In genomic region chr11:79092802-79093201, GRCm38 (mm10) we compare ENCODE assay signal across 11 mouse cellular contexts. TPM values are rescaled to one million over a fixed set of nuclear protein-coding genes. Genes with fewer than 3 reads are reported as not detected.
DNase-seq lines count a peak whose midpoint lies in the region; ATAC-seq and TF ChIP-seq lines count a peak whose summit lies in the region.
"Had no signal": no experiment of that assay in that cellular context is flagged by ENCODE, and none has a peak within 500 bp of the region (broad histone marks: within the 10 kb centered on the region; RNA-seq: fewer than 3 reads in every experiment).

No protein-coding gene starts in this region.

- no peak for TF ChIP-seq POLR2A in ES-Bruce4 (IDR thresholded peaks at IDR 0.05; ENCODE audit: insufficient read depth, low read length)

- no peak overlapping the region for H3K4me2 ChIP-seq in hindbrain, embryonic 14.5 days (replicated peaks)
- H3K4me2 ChIP-seq in hindbrain, embryonic 12.5 days (replicated peaks): no peak overlapping the region

- no peak for TF ChIP-seq CTCF in ES-Bruce4 (IDR thresholded peaks at IDR 0.05; ENCODE audit: low read depth, low read length)

- no peak for DNase-seq in hindbrain, embryonic 14.5 days (ENCODE audit: low spot score)
- peak; percentile 63 for DNase-seq in CD4-positive helper T cell, adult 2 months (ENCODE audit: low read depth, low spot score)
- peak; percentile 63 to 74 for DNase-seq in natural killer cell, adult 2 months (ENCODE audit: low spot score in 2 of 2)
- no peak for DNase-seq in frontal cortex, postnatal 14 days (ENCODE audit: low spot score in 2 of 2)
- no peak for DNase-seq in retina, postnatal 1 day
- DNase-seq in cerebellum, adult 9-10 months: no peak
- DNase-seq: adrenal gland, postnatal 14 days; cerebellum, adult 11-12 months; lung, adult 18-20 months had no signal

- no peak overlapping the region for H3K9ac ChIP-seq in hindbrain, embryonic 14.5 days
- no peak overlapping the region for H3K9ac ChIP-seq in hindbrain, embryonic 12.5 days
- H3K9ac ChIP-seq in ES-Bruce4 (ENCODE audit: low read depth, poor library complexity, severe bottlenecking): no peak overlapping the region

- no peaks in the 10 kb centered on the region for H3K36me3 ChIP-seq in hindbrain, embryonic 14.5 days (replicated peaks; ENCODE audit: control insufficient read depth, insufficient read depth)
- H3K36me3 ChIP-seq in hindbrain, embryonic 12.5 days: no peaks in the 10 kb centered on the region
- no peaks in the 10 kb centered on the region for H3K36me3 ChIP-seq in ES-Bruce4 (ENCODE audit: control insufficient read depth, insufficient read depth, low read length, poor library complexity, severe bottlenecking)

- no peaks in the 10 kb centered on the region for H3K27me3 ChIP-seq in hindbrain, embryonic 14.5 days (ENCODE audit: control insufficient read depth, insufficient read depth, low read length)
- H3K27me3 ChIP-seq in hindbrain, embryonic 12.5 days: no peaks in the 10 kb centered on the region
- H3K27me3 ChIP-seq in ES-Bruce4 (ENCODE audit: control insufficient read depth, insufficient read depth, low read length, poor library complexity, severe bottlenecking): no peaks in the 10 kb centered on the region

- TF ChIP-seq EP300 in ES-Bruce4 (IDR thresholded peaks at IDR 0.05; ENCODE audit: insufficient read depth, low read depth, low read length): no peak

- no peaks in the 10 kb centered on the region for H3K9me3 ChIP-seq in hindbrain, embryonic 14.5 days (ENCODE audit: control insufficient read depth, low read length)
- H3K9me3 ChIP-seq in hindbrain, embryonic 12.5 days (replicated peaks): no peaks in the 10 kb centered on the region
- H3K9me3 ChIP-seq in ES-Bruce4 (replicated peaks; ENCODE audit: control insufficient read depth, insufficient read depth, low read length, poor library complexity, severe bottlenecking): no peaks in the 10 kb centered on the region

- peaks cover 25% of the 10 kb centered on the region; the same call in 1 of the 2 replicates for H3K4me1 ChIP-seq in hindbrain, embryonic 14.5 days (replicated peaks; ENCODE audit: control insufficient read depth, insufficient read depth, low read length)
- H3K4me1 ChIP-seq in hindbrain, embryonic 12.5 days: peaks cover 44% of the 10 kb centered on the region
- H3K4me1 ChIP-seq in ES-Bruce4 (ENCODE audit: control insufficient read depth, insufficient read depth, low read length): peaks cover 30% of the 10 kb centered on the region

- 71% methylated on average over 7 of the region's 7 CpGs for WGBS in hindbrain, embryonic 14.5 days
- 67% methylated on average over 7 of the region's 7 CpGs for WGBS in hindbrain, embryonic 12.5 days

- no peak for ATAC-seq in hindbrain, embryonic 14.5 days (ENCODE audit: low FRiP score)
- no peak for ATAC-seq in hindbrain, embryonic 12.5 days (ENCODE audit: low FRiP score)

- H3K4me3 ChIP-seq in hindbrain, embryonic 14.5 days (replicated peaks; ENCODE audit: low read length): no peak overlapping the region
- no peak overlapping the region for H3K4me3 ChIP-seq in hindbrain, embryonic 12.5 days
- H3K4me3 ChIP-seq in ES-Bruce4 (ENCODE audit: low read depth, low read length): no peak overlapping the region

- H3K27ac ChIP-seq in hindbrain, embryonic 14.5 days: peak overlapping the region; percentile 26; the same call in 1 of the 2 replicates
- H3K27ac ChIP-seq in hindbrain, embryonic 12.5 days: no peak overlapping the region; the same call in 1 of the 2 replicates
- peak overlapping the region; percentile 48 for H3K27ac ChIP-seq in ES-Bruce4 (ENCODE audit: insufficient read depth, low read length)

RNA-seq across cellular contexts. Expression of gene Ksr1, which starts 53.4 kb away (rescaled TPM):
- polyA plus RNA-seq in hindbrain, embryonic 14.5 days (2014; fragmentation: Nextera tagmentation; extraction: Ambion mirVana): 7.7 and 9.9 TPM in 2 replicates
- 3.4 and 3.5 TPM in 2 replicates for polyA plus RNA-seq in hindbrain, embryonic 12.5 days (2016; fragmentation: Nextera tagmentation; extraction: Ambion mirVana)
- polyA plus RNA-seq in ES-Bruce4 (2011; ENCODE audit: insufficient read depth, insufficient read length, low read depth, missing spikeins): 7.7 and 10.1 TPM in 2 replicates

Comparison
In these comparisons a context has a peak if more than half of its experiments do, and no peak if none do; other contexts are left out.
1. DNase-seq: peak in CD4-positive helper T cell, adult 2 months (single experiment) and natural killer cell, adult 2 months (2 of 2); none in hindbrain, embryonic 14.5 days (single experiment), frontal cortex, postnatal 14 days (0 of 2), retina, postnatal 1 day (single experiment) and cerebellum, adult 9-10 months (single experiment).